Mouse (Mus musculus): ENCODE measurements around the gene Gm281. TPM values are rescaled to one million over a fixed set of nuclear protein-coding genes. Genes with fewer than 3 reads are reported as not detected.
"Not testable (repeated sequence)": the region's sequence is repeated elsewhere in the genome, so short reads cannot be mapped to it uniquely, and the experiment has no call there.

Gm281 gene
- polyA plus RNA-seq (2017; shearing (Covaris generic)): not detected

DNA sequence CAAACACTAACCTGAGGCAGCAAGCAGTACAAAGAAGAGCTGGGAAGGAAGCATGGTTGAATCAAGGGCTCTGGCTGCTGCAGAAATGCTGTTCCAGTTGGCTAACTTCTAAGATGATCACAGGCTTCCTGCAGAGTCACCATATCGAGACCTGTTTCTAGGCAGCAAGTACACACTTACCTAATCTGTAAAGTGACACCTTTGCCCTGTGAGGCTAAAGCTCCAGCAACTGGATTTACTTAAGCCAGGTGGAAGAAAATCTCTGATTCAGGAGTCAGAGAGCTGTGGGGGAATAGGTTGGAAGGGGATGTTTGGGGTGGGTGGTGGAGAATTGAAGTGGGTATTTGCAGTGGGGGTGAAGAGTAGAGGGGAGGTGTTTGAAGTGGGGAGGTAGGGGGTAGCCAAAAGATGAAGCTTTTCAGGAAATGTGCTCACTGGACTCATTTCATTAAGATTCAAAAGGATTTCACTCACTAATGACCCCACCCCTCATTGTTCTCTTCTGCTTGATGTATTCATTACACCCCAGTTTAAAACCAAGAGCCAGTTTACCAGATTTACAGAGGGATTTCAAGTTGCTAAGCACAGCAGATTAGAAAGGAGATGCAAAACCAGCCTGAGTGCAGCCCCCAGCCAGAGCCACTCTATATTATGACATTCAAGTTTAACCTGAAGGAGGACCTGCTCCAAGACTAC is at the start of gene Gm281:
Gene Gm281 (minus strand): TSS at position 92 of the 696 bp plus-strand sequence.
- ATAC-seq: no peak

DNA sequence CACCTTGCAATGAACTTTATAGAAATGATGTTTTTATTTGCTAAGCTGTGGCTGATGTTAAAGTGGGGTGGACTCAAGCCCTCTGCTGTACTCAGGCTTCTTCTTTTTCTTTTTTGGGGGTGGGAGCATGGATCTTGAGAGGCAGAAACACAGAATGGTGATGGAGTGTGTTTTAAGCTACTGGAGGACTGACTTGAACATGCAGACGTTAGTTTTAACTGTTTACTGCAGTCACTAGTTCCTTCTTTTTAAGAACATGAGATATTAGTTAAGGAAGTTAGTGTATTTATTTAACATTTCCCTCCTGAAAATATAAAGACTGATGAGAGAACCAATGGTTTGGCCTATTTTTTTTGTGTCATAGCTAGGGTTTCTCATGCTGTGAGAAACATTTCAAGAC is 49.2 kb upstream of the Gm281 start:
- ATAC-seq: no peak

DNA sequence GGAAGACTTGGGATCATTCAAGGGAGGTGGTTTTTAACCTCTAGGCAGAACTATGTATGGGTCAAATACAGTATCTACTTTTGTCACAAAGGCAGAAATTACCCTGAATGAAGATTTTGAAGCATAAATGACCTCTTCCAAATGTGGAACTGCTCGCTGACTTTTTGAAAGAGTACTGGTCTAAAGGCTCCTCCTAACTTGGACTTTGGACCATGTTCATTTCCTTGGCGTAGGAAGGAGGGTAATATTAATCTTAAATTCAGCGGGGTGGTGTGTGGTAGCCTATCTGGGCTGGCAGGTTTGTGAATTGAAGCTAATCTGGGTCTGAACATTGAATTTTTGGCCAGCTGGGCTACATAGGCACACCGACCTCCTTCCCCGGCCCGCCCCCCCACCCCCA is 48.2 kb upstream of the Gm281 start:
- ATAC-seq: no peak

DNA sequence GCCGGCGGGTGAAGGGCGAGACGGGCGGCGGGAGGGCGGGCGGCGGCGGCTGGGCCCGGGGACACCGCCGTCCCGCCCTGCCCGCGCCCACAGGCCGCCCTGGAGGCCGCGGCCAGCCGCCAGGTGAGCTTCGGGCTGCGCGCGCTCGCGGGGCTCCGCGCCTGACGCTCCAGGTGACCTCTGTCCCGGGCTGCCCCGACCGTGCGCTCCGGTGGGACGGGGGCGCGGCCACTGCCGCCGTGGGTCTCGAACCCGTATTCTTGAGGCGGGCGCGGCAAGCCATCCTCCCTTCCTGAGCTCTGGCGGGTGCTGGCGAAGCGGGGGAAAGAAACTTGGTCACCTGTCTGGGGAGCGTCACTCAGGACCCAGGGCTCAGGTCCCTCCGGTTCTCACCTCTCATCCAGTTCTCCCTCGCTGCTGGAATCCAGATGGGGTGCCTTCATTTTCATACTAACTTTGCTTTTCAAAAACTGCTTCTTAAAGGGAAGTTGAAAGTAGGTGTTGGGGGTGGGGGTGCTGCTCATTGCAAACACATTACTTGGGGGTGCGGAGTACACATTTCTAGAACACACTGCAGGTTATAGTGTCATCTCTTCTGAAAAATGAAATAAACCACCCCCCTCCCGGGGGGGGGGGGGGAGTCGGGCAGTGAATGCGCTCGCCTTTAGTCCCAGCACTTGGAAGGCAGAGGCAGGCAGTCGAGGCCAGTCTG is 47.3 kb upstream of the Gm281 start, which contains the start of the genes Atxn7 and Thoc7:
Gene Atxn7 (plus strand): TSS at position 40 of the 712 bp plus-strand sequence.
Gene Thoc7 (minus strand): TSS at position 452 of the 712 bp plus-strand sequence.
- ATAC-seq: peak; percentile 9

DNA sequence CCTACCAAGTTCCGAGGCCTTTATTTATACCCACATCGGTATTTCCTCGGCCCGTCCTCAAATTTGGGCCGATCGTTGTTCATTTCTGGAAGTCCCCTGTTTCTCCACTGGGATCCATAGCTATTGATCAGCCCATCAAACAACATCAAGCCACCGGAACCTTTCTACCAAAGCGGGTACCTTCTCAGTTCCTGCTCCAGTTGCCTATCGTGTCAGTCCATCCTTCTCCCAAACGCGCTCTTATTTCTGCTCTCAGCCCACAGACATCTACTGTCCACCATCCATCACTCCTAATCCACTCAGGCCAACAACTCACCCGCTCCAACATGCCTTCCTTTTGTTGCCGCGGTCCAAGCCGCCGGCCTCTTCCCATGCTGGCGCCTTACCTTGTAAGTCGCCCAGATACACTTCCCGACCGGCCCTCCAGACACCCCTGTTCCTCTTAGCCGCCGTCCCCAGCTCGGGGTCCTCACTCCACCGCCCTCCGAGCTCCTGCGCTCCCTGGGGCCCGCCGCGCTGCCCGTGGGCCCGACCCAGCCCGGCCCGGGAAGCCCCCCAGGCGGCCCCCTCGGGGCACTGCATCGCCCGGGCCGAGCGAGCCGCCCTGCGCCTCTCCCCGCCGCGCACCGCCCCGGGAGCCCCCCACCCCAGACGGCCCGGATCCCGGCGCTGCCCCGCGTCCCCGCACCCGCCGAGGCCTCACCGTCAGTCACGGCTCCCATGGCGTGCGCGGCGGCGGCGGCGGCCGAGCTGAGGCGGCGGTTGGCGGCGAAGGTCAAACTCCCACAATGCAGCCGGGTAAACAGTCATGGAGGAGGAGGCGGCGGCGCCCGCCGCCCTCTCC is 46.4 kb upstream of the Gm281 start:
- peak; percentile 65 for ATAC-seq

DNA sequence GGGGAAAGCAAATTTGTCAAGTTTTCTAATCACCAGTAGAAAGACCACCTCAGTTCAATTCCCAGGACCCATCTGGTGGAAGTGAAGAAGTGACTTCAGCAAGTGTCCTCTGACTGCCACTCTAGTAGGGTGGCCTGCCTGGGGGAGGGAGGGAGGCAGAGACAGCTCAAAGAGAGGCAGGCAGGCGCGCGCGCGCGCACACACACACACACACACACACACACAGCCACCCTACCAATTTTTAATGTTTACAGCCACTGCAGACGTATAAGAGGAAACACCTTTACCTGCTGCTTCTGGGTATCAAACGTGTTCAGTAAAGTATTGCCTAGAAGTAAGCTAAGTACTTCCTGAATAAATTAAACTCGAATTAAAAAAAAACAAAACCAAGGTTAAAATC is 45.8 kb upstream of the Gm281 start:
- peak; percentile 45 for ATAC-seq

DNA sequence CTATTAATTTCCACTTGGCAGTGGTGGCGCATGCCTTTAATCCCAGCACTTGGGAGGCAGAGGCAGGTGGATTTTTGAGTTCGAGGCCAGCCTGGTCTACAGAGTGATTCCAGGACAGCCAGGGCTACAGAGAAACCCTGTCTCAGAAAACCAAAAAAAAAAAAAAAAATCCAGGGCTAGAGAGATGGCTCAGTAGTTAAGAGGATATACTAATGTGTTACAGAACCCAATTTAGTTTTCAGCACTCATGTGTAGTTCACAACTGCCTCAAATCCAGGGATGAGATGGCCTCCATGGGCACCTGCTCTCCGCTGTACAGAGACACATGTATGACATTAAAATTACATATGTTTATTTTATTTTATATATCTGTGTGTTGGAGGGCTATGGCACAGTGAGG is 37.9 kb upstream of the Gm281 start:
- not testable (repeated sequence) for ATAC-seq

DNA sequence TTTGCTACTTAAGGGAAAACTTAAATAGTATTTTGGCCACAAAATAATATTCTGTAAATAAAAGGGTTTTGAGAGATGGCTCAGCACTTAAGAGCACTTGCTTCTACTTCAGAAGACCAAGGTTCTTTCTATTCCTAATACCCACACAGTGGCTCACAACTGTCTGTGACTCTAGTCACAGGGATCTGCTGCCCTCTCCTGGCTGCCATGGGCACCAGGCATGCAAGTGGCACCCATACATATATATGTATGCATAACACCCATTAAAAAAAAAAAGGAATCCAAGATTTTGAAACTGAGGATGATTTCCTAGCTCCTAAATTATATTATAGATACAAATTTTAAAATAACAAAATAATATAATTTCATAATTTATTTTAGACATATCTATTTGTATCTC is 36.1 kb upstream of the Gm281 start:
- ATAC-seq: peak; percentile 69

DNA sequence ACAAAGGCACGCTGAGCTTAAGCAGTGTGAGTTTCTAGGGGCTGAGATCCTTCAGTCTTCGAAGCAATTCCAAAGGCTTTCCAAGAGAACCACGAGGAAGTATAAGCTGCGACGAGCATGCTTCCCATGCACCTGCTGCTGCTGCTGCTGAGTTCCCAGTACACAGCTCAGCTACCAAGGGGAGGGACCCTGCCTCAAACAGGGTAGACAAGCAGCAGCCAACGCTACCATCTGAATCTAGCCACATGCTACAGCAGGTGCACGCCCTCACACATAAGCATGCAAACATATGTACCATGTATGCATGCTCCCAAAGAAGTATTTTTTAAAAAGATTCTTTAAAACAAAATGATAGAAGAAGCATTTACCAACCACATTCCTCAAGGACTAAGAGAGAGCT is 34.1 kb upstream of the Gm281 start:
- no peak for ATAC-seq

DNA sequence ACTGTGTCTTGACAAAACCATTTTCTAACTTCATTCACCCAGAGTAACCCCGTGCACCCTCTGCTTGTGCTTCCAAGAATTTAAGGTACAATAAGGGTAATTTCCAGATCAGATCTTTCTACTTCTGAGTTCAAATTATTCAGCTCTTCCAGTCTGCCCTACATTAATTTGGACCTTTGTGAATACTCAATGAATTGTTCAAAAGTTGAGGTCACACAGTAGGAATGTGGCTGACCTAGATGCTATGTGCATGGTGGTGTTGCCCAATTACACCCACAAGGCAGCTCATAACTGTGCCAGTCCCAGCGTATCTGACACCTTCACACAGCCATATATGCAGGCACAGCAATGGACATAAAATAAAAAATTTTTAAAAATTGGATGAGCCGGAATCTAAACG is 30.4 kb upstream of the Gm281 start:
- ATAC-seq: no peak

DNA sequence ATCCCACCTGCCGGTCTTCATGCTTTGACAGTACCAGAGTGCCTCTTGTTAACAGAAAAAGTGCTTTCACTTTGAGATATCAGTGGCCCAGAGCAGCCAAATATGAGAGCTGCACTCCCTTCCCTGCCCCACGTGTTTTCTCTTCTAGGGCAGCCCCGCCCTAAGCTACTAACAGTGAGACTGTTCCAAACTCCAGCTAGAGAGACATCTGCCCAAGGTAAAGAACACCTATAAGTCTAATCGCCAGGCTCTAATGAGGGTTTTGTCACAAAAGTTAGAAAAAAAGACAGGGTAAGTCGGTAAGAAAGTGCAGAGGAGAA is 19.7 kb upstream of the Gm281 start:
- ATAC-seq: peak; percentile 66

DNA sequence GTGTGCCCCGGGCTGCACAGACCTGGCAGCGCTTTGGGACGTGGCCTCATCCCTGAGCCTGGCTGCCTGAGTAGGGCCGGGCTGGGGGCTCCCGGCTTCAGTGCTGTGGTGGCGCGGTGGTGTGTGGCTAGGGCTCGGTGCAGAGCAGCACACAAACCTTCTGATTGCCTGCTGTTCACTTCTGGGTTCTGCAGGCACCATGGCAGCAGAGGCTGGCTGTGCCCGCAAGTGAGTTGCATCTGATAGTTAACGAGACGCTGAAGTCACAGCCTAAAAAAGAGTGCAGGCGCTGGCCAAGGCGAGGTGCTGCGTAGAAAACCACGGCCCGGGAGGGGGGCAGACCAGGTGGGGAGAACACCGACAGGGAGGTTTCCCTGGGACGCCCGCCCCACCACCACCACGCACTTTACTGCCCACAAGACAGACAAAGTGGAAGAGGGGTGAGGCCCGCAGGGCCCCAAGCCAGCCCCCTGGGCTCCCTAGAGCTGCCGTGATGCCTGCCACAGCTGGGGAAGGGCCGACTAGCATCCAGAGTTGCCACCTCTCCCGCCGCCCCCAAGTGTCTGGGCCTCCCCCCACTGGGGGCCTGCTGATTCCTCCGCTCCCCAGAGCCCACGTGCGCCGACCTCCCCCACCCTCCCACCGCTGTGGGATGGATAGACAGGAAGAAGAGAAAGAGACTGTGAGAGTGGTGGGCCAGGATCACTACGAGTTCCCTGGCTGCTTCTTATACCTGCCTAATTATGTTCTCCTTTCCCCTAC is 19.2 kb upstream of the Gm281 start:
- ATAC-seq: peak; percentile 53

DNA sequence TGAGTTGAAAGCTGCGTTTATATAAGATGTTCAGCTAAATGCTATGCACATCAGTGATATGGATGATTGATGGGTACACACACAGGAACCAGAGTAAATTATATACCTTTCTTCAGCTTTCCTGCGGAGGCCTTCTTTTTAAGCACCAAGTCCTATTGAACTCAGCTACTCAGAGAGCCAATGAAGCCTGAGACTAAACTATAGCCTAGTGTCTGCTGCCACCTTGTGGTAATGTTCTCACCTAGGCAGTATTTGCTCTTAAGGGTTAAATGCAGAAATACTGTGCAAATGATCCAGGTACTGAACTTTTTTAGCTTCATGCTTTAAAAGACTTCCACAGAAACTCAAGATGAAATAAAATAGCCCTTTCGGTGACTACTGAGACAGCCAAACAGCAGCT is 3.4 kb upstream of the Gm281 start:
- ATAC-seq: peak; percentile 65

DNA sequence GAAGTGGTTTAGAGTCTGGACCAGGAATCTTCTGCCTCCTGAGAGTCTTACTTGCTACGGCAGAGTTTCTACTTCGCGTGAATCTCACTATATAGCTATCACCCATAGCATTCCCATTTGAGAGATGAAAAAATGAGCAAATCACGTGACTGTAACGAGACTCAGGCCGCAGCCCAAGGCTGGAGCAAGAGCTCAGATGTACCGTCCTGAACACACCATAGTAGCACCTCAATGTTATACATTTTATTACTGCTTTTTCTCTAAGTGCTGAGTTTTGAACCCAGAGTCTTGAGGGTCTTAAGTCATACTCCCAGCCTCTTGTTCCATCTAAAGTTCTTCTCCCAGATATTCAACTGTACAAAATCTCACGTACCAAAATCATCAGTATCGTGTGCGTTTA is 2.9 kb upstream of the Gm281 start:
- ATAC-seq: no peak

DNA sequence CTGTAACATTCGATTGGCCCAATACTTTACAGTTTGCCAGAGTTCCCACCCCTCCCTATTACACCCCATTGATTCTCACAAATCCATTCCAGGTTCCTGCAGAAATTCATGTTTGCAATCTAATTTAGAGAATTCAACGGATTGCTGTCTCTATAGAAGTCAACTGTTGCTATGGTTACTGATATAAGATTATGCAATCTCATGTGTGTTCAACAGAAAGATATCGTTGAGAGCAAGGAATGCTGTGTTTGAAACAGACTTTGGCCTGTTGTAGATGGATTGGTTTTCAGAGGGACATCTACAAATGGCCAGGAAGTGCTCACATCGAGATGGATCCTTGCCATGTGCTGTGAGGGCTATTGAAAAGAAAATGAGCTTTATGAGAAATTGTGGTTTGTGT is 929 bp upstream of the Gm281 start:
- ATAC-seq: no peak

DNA sequence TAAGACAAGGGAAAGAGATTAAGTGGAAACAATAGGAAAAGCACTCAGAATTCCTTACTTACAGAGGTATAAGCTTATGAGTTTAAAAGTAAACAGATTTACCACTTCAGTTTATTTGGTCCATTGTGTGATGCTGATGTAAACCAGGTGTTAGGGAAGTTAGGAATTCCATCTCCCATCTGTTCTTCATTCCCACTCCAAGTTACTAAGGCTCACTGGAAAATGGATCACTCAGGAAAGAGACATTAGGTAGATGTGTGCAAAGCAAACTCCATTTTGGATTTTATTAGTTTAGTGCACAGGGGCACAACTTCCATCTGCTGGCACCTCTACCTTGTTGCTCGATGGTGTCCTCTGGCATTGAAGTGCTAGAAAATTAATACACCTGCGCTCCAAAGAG is 4.1 kb downstream of the Gm281 start:
- no peak for ATAC-seq

DNA sequence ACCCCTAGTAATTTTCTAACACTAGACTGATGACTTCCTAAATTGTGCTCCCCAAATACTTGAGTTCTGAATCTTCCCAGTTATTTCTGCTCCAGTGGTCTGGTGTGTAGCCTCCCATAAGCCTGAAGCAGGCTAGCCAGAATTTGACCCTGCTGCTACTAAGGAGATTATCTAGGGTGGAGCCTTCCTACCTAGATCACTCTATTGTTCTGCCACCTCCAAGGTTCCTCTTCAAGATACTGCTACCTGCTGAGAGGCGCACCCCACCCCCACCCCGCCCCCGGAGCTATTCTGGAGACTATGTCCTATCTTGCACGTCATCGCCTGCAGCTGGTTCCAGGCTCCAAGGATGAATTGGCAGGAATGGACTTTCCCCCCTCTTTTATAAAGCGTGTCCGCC is 7.1 kb downstream of the Gm281 start:
- ATAC-seq: no peak

DNA sequence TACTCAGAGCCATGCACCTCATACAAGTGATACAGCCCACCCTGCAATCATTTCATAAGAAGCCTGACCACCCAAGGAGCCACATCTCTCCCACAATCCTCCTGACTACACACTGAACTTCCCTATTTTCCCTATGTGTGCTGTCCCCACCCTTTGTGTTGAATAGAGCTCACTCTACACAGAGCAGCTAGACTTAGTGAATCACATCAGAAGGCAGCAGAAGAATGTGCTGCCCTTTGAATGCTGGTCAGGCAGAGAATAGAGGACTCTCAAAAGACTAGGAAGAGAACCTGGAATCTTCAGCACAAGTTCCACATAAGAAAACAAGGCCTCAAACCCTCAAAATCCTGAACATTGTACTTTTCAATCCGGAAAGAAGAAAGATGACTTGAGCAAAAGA is 7.8 kb downstream of the Gm281 start:
- ATAC-seq: no peak

DNA sequence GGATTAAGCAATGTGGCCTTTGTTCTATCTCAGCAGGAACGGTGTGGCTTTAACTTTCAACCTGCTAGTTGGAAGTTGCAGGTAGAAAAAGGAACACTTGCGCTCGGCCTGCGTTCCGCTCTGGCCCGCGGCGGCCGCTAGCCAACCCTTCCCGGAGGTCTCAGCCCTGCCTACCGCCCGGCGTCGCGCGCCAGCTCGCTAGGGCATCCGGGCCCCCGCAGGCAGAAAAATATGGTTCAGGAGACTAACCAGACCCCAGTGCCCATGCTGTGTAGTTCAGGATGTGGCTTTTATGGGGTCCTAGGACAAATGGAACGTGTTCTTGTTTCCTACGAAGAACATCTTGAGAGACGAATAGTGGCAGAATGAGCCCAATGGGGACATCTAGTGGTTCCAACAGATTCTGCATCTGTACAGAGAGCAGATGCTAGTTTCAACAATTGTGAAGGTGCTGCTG is 12.6 kb downstream of the Gm281 start:
- peak; percentile 88 for ATAC-seq

DNA sequence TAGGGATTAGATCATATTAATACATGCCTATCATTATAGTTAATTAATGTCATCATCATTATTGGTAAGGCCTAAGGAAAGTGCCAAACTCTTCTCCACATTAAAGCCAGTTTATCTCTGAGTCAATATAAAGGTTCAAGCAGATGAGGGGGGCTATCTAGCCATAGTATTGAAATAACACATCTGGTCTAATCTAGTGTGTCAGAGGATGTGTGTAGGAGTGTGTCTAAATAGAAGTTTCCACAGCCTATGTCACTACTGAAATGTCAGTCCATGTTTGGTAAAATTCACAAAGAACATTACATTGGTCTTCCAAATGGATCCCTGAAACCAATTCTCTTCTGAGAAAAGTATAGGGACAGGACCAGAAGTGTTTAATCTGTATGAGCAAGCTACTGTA is 19.1 kb downstream of the Gm281 start:
- no peak for ATAC-seq

DNA sequence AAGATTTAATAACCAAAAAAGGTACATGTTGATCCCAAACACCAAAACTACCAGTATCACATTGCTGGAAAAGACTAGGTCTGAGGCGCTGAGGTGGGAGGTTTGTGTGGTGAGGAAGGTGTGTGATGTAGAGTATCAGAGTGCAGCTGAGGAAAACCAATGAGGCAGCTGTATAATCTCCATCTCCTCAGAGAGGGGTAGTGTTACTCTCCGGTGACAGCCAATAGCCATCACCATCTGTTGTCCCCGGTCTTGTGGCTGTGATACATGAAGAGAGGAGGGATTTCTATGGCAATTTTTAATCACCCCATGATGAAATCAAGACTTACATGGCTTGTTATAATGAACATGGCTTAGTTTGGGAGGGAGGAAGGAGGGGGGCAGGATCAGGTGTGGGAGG is 20.5 kb downstream of the Gm281 start:
- no peak for ATAC-seq

DNA sequence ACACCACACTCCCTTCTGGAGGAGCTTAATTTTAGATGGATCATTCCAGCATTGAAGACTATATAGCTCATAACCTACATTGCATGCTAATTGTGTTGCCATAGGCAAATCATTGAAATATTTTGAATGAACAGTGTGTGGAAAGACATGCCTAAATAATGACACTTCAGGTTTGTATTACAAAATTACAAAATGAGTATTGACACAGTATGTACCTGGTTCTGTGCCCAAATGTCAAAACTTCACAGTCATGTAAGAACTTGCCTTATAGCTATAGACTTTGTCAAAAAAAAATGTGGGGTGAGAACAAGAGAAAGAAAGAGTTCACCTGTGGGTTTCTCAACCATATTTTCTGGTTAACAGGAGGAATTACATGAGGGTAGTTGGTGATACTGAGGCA is 52.9 kb downstream of the Gm281 start:
- ATAC-seq: no peak

Measured in activated CD4-positive, CD25-positive, alpha-beta regulatory T cell, adult 4 months (primary cell).